Mouse (Mus musculus) fat pad, adult 2 months (tissue): ENCODE measurements around the gene Gm9046.
"Not testable (repeated sequence)": the region's sequence is repeated elsewhere in the genome, so short reads cannot be mapped to it uniquely, and the experiment has no call there.

ENCODE experiments used
- DNase-seq: peaks from one replicate; pipeline ENCODE4 v3.0.0-alpha.2; 2011; ENCODE audit warnings: low read depth, low spot score; ENCODE audit errors: extremely low read depth

Gene Gm9046

GRCm38 (mm10) chr10:118343155-118343554 is at the start of gene Gm9046:
Gm9046 (minus strand) TSS chr10:118343255.
- not testable (repeated sequence) for DNase-seq

- no peak for DNase-seq
These were observed 27.4 kb upstream of the Gm9046 start for GRCm38 (mm10) chr10:118370443-118370842.

- DNase-seq, result no peak
These were observed 26.5 kb upstream of the Gm9046 start for GRCm38 (mm10) chr10:118369518-118369917.

GRCm38 (mm10) chr10:118354005-118354404 is 10.9 kb upstream of the Gm9046 start, which contains the start of gene Gm9049:
Gm9049 (minus strand) TSS chr10:118354105.
- DNase-seq, result not testable (repeated sequence)

- not testable (repeated sequence) for DNase-seq
These were observed 5.5 kb upstream of the Gm9046 start, which contains the start of gene Gm9048 for GRCm38 (mm10) chr10:118348579-118348978. Gm9048 (minus strand) TSS chr10:118348679.

- not testable (repeated sequence) for DNase-seq
These were observed 5.3 kb downstream of the Gm9046 start, which contains the start of gene Gm9045 for GRCm38 (mm10) chr10:118337731-118338130. Gm9045 (minus strand) TSS chr10:118337831.

GRCm38 (mm10) chr10:118332308-118332707 is 10.7 kb downstream of the Gm9046 start, which contains the start of gene Gm9044:
Gm9044 (minus strand) TSS chr10:118332408.
- not testable (repeated sequence) for DNase-seq

GRCm38 (mm10) chr10:118326869-118327268 is 16.2 kb downstream of the Gm9046 start, which contains the start of gene Gm9040:
Gm9040 (minus strand) TSS chr10:118326969.
- not testable (repeated sequence) for DNase-seq

GRCm38 (mm10) chr10:118319024-118319423 is 24.0 kb downstream of the Gm9046 start:
- no peak for DNase-seq

GRCm38 (mm10) chr10:118302133-118302532 is 40.9 kb downstream of the Gm9046 start:
- not testable (repeated sequence) for DNase-seq

- DNase-seq, result no peak
These were observed 48.1 kb downstream of the Gm9046 start, which contains the start of gene Iltifb for GRCm38 (mm10) chr10:118294938-118295337. Iltifb (minus strand) TSS chr10:118295038.
